Mouse (Mus musculus): ENCODE measurements around the gene Pten. TPM values are rescaled to one million over a fixed set of nuclear protein-coding genes. Genes with fewer than 3 reads are reported as not detected.
A peak's percentile ranks its signal among the peaks of the same experiment; 100 is the strongest.

Pten gene
- total RNA-seq (2021), result 10 to 100 TPM; 73.4 to 83.9 TPM
- long read RNA-seq, experiment 1, full-length matches to known transcripts, result 130 of 147 reads
- long read RNA-seq, experiment 1, partial matches to known transcripts, result 4 of 147 reads
- long read RNA-seq, experiment 1, other reads (novel, unspliced or antisense), result 13 of 147 reads
- long read RNA-seq, experiment 2, full-length matches to known transcripts, result 11 of 17 reads
- long read RNA-seq, experiment 2, partial matches to known transcripts, result 0 of 17 reads
- long read RNA-seq, experiment 2, other reads (novel, unspliced or antisense), result 6 of 17 reads

GRCm38 (mm10) chr19:32756900-32757725 lies at the start of gene Pten:
Gene Pten, plus strand, starts transcription at chr19:32757497.
- peak; percentile 98 for DNase-seq

- DNase-seq, result no peak
These were observed 48.3 kb upstream of the Pten start for GRCm38 (mm10) chr19:32708996-32709395.

GRCm38 (mm10) chr19:32710288-32710687 lies 47.0 kb upstream of the Pten start:
- DNase-seq, result no peak

GRCm38 (mm10) chr19:32711761-32712541 lies 45.3 kb upstream of the Pten start:
- peak; percentile 95 to 97 for DNase-seq

- peak; percentile 77 to 84 for DNase-seq
These were observed 44.7 kb upstream of the Pten start for GRCm38 (mm10) chr19:32712588-32713042.

- no peak for DNase-seq
These were observed 43.8 kb upstream of the Pten start for GRCm38 (mm10) chr19:32713471-32713870.

- peak; percentile 82 to 84 for DNase-seq
These were observed 42.1 kb upstream of the Pten start for GRCm38 (mm10) chr19:32715201-32715600.

- no peak for DNase-seq
These were observed 41.6 kb upstream of the Pten start for GRCm38 (mm10) chr19:32715681-32716080.

- no peak for DNase-seq
These were observed 39.7 kb upstream of the Pten start for GRCm38 (mm10) chr19:32717590-32717989.

GRCm38 (mm10) chr19:32720319-32720718 lies 37.0 kb upstream of the Pten start:
- DNase-seq, result no peak

GRCm38 (mm10) chr19:32723817-32724216 lies 33.5 kb upstream of the Pten start:
- no peak for DNase-seq

- no peak for DNase-seq
These were observed 30.6 kb upstream of the Pten start for GRCm38 (mm10) chr19:32726451-32727325.

- no peak for DNase-seq
These were observed 27.5 kb upstream of the Pten start for GRCm38 (mm10) chr19:32729785-32730184.

- no peak for DNase-seq
These were observed 24.4 kb upstream of the Pten start for GRCm38 (mm10) chr19:32732922-32733321.

- no peak for DNase-seq
These were observed 19.5 kb upstream of the Pten start for GRCm38 (mm10) chr19:32737844-32738243.

- DNase-seq, result no peak
These were observed 17.6 kb upstream of the Pten start, which contains the start of gene Atad1 for GRCm38 (mm10) chr19:32739686-32740085. Gene Atad1, minus strand, starts transcription at chr19:32739786.

GRCm38 (mm10) chr19:32740641-32741345 lies 16.5 kb upstream of the Pten start:
- no peak for DNase-seq

- DNase-seq, result peak; percentile 10 to 47
These were observed 7.9 kb upstream of the Pten start for GRCm38 (mm10) chr19:32749425-32749824.

- peak in 1 of 2 experiments; percentile 14 for DNase-seq
These were observed 4.9 kb upstream of the Pten start for GRCm38 (mm10) chr19:32752357-32752756.

GRCm38 (mm10) chr19:32753386-32753785 lies 3.9 kb upstream of the Pten start:
- DNase-seq, result no peak
